Mouse (Mus musculus): ENCODE results near the gene Hyal2. TPM values are rescaled to one million over a fixed set of nuclear protein-coding genes. Genes with fewer than 3 reads are reported as not detected.

Hyal2 gene
- total RNA-seq (2021), result 10 to 100 TPM; 43.4 to 49.7 TPM

- DNase-seq, result peak; percentile 42
Measured at GRCm38 (mm10) chr9:107567702-107568319, at the start of gene Hyal2. Gene Hyal2 (plus strand): TSS chr9:107567945.

GRCm38 (mm10) chr9:107520331-107520730 lies 47.4 kb upstream of the Hyal2 start:
- DNase-seq, result no peak

- no peak for DNase-seq
Measured at GRCm38 (mm10) chr9:107521190-107521589, 46.6 kb upstream of the Hyal2 start.

- DNase-seq, result no peak
Measured at GRCm38 (mm10) chr9:107521711-107522399, 45.9 kb upstream of the Hyal2 start.

GRCm38 (mm10) chr9:107522400-107522711 lies 45.4 kb upstream of the Hyal2 start:
- DNase-seq, result no peak

GRCm38 (mm10) chr9:107526198-107527026 lies 41.3 kb upstream of the Hyal2 start:
- DNase-seq, result peak; percentile 82

- DNase-seq, result peak; percentile 92
Measured at GRCm38 (mm10) chr9:107533791-107534407, 33.8 kb upstream of the Hyal2 start, which contains the start of gene Tmem115. Gene Tmem115 (plus strand): TSS chr9:107533945.

GRCm38 (mm10) chr9:107534408-107535202 lies 33.1 kb upstream of the Hyal2 start:
- peak; percentile 45 for DNase-seq

GRCm38 (mm10) chr9:107538231-107538630 lies 29.5 kb upstream of the Hyal2 start:
- no peak for DNase-seq

GRCm38 (mm10) chr9:107538711-107539110 lies 29.0 kb upstream of the Hyal2 start:
- no peak for DNase-seq

GRCm38 (mm10) chr9:107539940-107540339 lies 27.8 kb upstream of the Hyal2 start:
- DNase-seq, result no peak

- no peak for DNase-seq
Measured at GRCm38 (mm10) chr9:107540420-107540819, 27.3 kb upstream of the Hyal2 start.

GRCm38 (mm10) chr9:107541005-107541404 lies 26.7 kb upstream of the Hyal2 start:
- DNase-seq, result no peak

GRCm38 (mm10) chr9:107541474-107542351 lies 26.0 kb upstream of the Hyal2 start, which contains the start of the genes Cyb561d2 and Nprl2:
Gene Cyb561d2 (minus strand): TSS chr9:107542193.
Gene Nprl2 (plus strand): TSS chr9:107542226.
- peak; percentile 96 for DNase-seq

GRCm38 (mm10) chr9:107542352-107542686 lies 25.4 kb upstream of the Hyal2 start:
- DNase-seq, result no peak

GRCm38 (mm10) chr9:107542721-107543120 lies 25.0 kb upstream of the Hyal2 start:
- no peak for DNase-seq

GRCm38 (mm10) chr9:107543299-107543698 lies 24.4 kb upstream of the Hyal2 start:
- no peak for DNase-seq

GRCm38 (mm10) chr9:107544196-107544700 lies 23.5 kb upstream of the Hyal2 start:
- no peak for DNase-seq

GRCm38 (mm10) chr9:107544729-107545128 lies 23.0 kb upstream of the Hyal2 start:
- no peak for DNase-seq

GRCm38 (mm10) chr9:107545199-107545598 lies 22.5 kb upstream of the Hyal2 start:
- DNase-seq, result no peak

- DNase-seq, result peak; percentile 87
Measured at GRCm38 (mm10) chr9:107545602-107546001, 22.1 kb upstream of the Hyal2 start.
